Comparison of ENCODE assay signal across 8 mouse cellular contexts in genomic region chr3:58576137-58577066, GRCm38 (mm10). TPM values are rescaled to one million over a fixed set of nuclear protein-coding genes. Genes with fewer than 3 reads are reported as not detected.
A peak's percentile ranks its signal among the peaks of the same experiment; 100 is the strongest.
DNase-seq lines count a peak whose midpoint lies in the region; ATAC-seq and TF ChIP-seq lines count a peak whose summit lies in the region.

Gene Selenot (plus strand): TSS chr3:58576636.

- 2% methylated on average over 59 of the region's 59 CpGs for WGBS in bone marrow, adult 2 months
- WGBS in embryonic facial prominence, embryonic 15.5 days, result 1% methylated on average over 59 of the region's 59 CpGs
- WGBS in kidney, embryonic 14.5 days, result 2% methylated on average over 59 of the region's 59 CpGs
- WGBS in limb, embryonic 15.5 days, result 2% methylated on average over 59 of the region's 59 CpGs

- no peaks in the 10 kb centered on the region for H3K27me3 ChIP-seq in embryonic facial prominence, embryonic 15.5 days
- no peaks in the 10 kb centered on the region for H3K27me3 ChIP-seq in kidney, embryonic 14.5 days (ENCODE audit: control insufficient read depth, insufficient read depth, low read length)
- H3K27me3 ChIP-seq in limb, embryonic 15.5 days, result no peaks in the 10 kb centered on the region

- peak; percentile 93 for ATAC-seq in embryonic facial prominence, embryonic 15.5 days (ENCODE audit: insufficient number of reproducible peaks, low FRiP score, low TSS enrichment, low read depth)
- ATAC-seq in kidney, embryonic 14.5 days (ENCODE audit: low FRiP score, low TSS enrichment), result peak; percentile 93
- peak; percentile 93 for ATAC-seq in limb, embryonic 15.5 days (ENCODE audit: insufficient number of reproducible peaks, low FRiP score, low TSS enrichment, low read depth)

- H3K4me2 ChIP-seq in embryonic facial prominence, embryonic 15.5 days (replicated peaks), result peak within 1 kb of the TSS; percentile 48
- peak within 1 kb of the TSS; percentile 55 for H3K4me2 ChIP-seq in kidney, embryonic 14.5 days (replicated peaks; ENCODE audit: low read depth, low read length)
- H3K4me2 ChIP-seq in limb, embryonic 15.5 days, result peak within 1 kb of the TSS; percentile 40

- H3K9me3 ChIP-seq in embryonic facial prominence, embryonic 15.5 days (replicated peaks), result no peaks in the 10 kb centered on the region
- no peaks in the 10 kb centered on the region for H3K9me3 ChIP-seq in kidney, embryonic 14.5 days (ENCODE audit: control insufficient read depth, low read length)
- H3K9me3 ChIP-seq in limb, embryonic 15.5 days, result no peaks in the 10 kb centered on the region

- H3K36me3 ChIP-seq in embryonic facial prominence, embryonic 15.5 days, result peaks cover 7% of the 10 kb centered on the region; the same call in 1 of the 2 replicates
- H3K36me3 ChIP-seq in kidney, embryonic 14.5 days (ENCODE audit: control insufficient read depth, insufficient read depth, low read length), result peaks cover 8% of the 10 kb centered on the region; the same call in 1 of the 2 replicates
- H3K36me3 ChIP-seq in limb, embryonic 15.5 days, result 0 out of 2 replicates have a peak, but pooled peaks cover 2% of the 10 kb centered on the region

- H3K4me3 ChIP-seq in bone marrow, adult 2 months (replicated peaks; ENCODE audit: control insufficient read depth, low read depth, low read length), result peak within 1 kb of the TSS; percentile 83
- H3K4me3 ChIP-seq in embryonic facial prominence, embryonic 15.5 days (replicated peaks), result peak within 1 kb of the TSS; percentile 87
- H3K4me3 ChIP-seq in kidney, embryonic 14.5 days (ENCODE audit: low read length), result peak within 1 kb of the TSS; percentile 91
- H3K4me3 ChIP-seq in limb, embryonic 15.5 days, result peak within 1 kb of the TSS; percentile 85

- H3K4me1 ChIP-seq in bone marrow, adult 2 months (ENCODE audit: control insufficient read depth, insufficient read depth, low read length), result no peaks in the 10 kb centered on the region
- peaks cover 7% of the 10 kb centered on the region; the same call in 1 of the 2 replicates for H3K4me1 ChIP-seq in embryonic facial prominence, embryonic 15.5 days
- no peaks in the 10 kb centered on the region for H3K4me1 ChIP-seq in kidney, embryonic 14.5 days (ENCODE audit: control insufficient read depth, insufficient read depth, low read length)
- H3K4me1 ChIP-seq in limb, embryonic 15.5 days, result 0 out of 2 replicates have a peak, but pooled peaks cover 5% of the 10 kb centered on the region

- no peak for TF ChIP-seq CTCF in bone marrow, adult 2 months (IDR thresholded peaks at IDR 0.05; ENCODE audit: control insufficient read depth, insufficient read depth, low read length)

- TF ChIP-seq POLR2A in bone marrow, adult 2 months (IDR thresholded peaks at IDR 0.05; ENCODE audit: borderline replicate concordance, control insufficient read depth, low read depth, low read length), result peak; percentile 97

- peak within 1 kb of the TSS; percentile 98 for H3K9ac ChIP-seq in embryonic facial prominence, embryonic 15.5 days
- peak within 1 kb of the TSS; percentile 99 for H3K9ac ChIP-seq in kidney, embryonic 14.5 days (ENCODE audit: low read depth, low read length)
- peak within 1 kb of the TSS; percentile 93 for H3K9ac ChIP-seq in limb, embryonic 15.5 days

- DNase-seq in 416B (ENCODE audit: low read depth), result peak; percentile 94
- peak; percentile 97 to 98 for DNase-seq in heart, adult 9 months (ENCODE audit: low spot score in 2 of 2)
- peak; percentile 87 to 94 for DNase-seq in monocyte, adult 2 months (ENCODE audit: low read depth in 1 of 2, low spot score in 2 of 2)
- DNase-seq in spleen, postnatal 36 days (ENCODE audit: low spot score in 2 of 2), result peak; percentile 94

- peak within 1 kb of the TSS; percentile 98 for H3K27ac ChIP-seq in bone marrow, adult 2 months (ENCODE audit: control insufficient read depth, insufficient read depth, low read depth, low read length, poor library complexity)
- peak within 1 kb of the TSS; percentile 100 for H3K27ac ChIP-seq in embryonic facial prominence, embryonic 15.5 days (replicated peaks)
- H3K27ac ChIP-seq in kidney, embryonic 14.5 days (ENCODE audit: low read depth, low read length), result peak within 1 kb of the TSS; percentile 99
- H3K27ac ChIP-seq in limb, embryonic 15.5 days, result peak within 1 kb of the TSS; percentile 99

RNA-seq across cellular contexts. Expression of gene Selenot, which starts in this region (rescaled TPM):
- polyA plus RNA-seq in bone marrow, adult 2 months (2011; ENCODE audit: insufficient read depth, insufficient read length, low replicate concordance, missing spikeins), result 26.7 and 31.9 TPM in 2 replicates
- polyA plus RNA-seq in embryonic facial prominence, embryonic 15.5 days (2015; fragmentation: Nextera tagmentation; extraction: Ambion mirVana), result 15.4 and 16.0 TPM in 2 replicates
- 30.6 and 31.5 TPM in 2 replicates for polyA plus RNA-seq in kidney, embryonic 14.5 days (2014; fragmentation: Nextera tagmentation; extraction: Ambion mirVana)
- polyA plus RNA-seq in limb, embryonic 15.5 days (2015; fragmentation: Nextera tagmentation; extraction: Ambion mirVana), result 14.1 and 15.7 TPM in 2 replicates

Comparison
In these comparisons a context has a peak if more than half of its experiments do, and no peak if none do; other contexts are left out.
1. Peak in every context shown above with its lines: DNase-seq, ATAC-seq, H3K4me3 ChIP-seq and H3K27ac ChIP-seq.